Mouse (Mus musculus): ENCODE results near the gene Gm21834. TPM values are rescaled to one million over a fixed set of nuclear protein-coding genes. Genes with fewer than 3 reads are reported as not detected.

Gene Gm21834
- polyA plus RNA-seq (2012; ENCODE audit: low replicate concordance): not detected in 2 replicates

GRCm38 (mm10) chr17:57742119-57742518 is at the start of gene Gm21834:
Gene Gm21834 (minus strand): TSS chr17:57742219.

GRCm38 (mm10) chr17:57768622-57769610 is 26.9 kb upstream of the Gm21834 start, which contains the start of gene Cntnap5c:
Gene Cntnap5c (plus strand): TSS chr17:57769570.

Other genes with a start within 250 kb of the Gm21834 start
- not detected in 2 replicates for gene Vmn2r120, start 196.7 kb downstream of the Gm21834 start, polyA plus RNA-seq (2012; ENCODE audit: low replicate concordance)
- not detected in 2 replicates for gene Cntnap5c, start 27.4 kb upstream of the Gm21834 start, polyA plus RNA-seq (2012; ENCODE audit: low replicate concordance)